Mouse (Mus musculus) hindbrain, embryonic 15.5 days (tissue): Measurements from ENCODE around the gene Tmem117. TPM values are rescaled to one million over a fixed set of nuclear protein-coding genes. Genes with fewer than 3 reads are reported as not detected.

Experiments used
- ATAC-seq: fragments of 200-750 bp; cut with Nextera tagmentation; 2 replicates; pipeline ENCODE4 v1.8.0; 2017; ENCODE audit warnings: low read depth, moderate number of reproducible peaks, moderate TSS enrichment; ENCODE audit not compliant: low FRiP score
- H3K27ac ChIP-seq: fragments of 300-500 bp; sonication (generic); replicated peaks from 2 replicates; pipeline ENCODE4 v1.5.1; 2015; ENCODE audit warnings: mild to moderate bottlenecking, inconsistent platforms
- H3K27me3 ChIP-seq: fragments of 300-500 bp; sonication (generic); 2 replicates; pipeline ENCODE4 v1.6.1; 2015; ENCODE audit warnings: control low read depth, inconsistent platforms
- H3K36me3 ChIP-seq: fragments of 300-500 bp; sonication (generic); 2 replicates; pipeline ENCODE4 v1.6.1; 2015; ENCODE audit warnings: control low read depth, inconsistent platforms
- H3K4me1 ChIP-seq: fragments of 300-500 bp; sonication (generic); replicated peaks from 2 replicates; pipeline ENCODE4 v1.6.1; 2015; ENCODE audit warnings: control low read depth, inconsistent platforms
- H3K4me2 ChIP-seq: fragments of 300-500 bp; sonication (generic); 2 replicates; pipeline ENCODE4 v1.6.1; 2015; ENCODE audit warnings: moderate library complexity, mild to moderate bottlenecking, inconsistent platforms
- H3K4me3 ChIP-seq: fragments of 300-500 bp; sonication (generic); 2 replicates; pipeline ENCODE4 v1.5.1; 2015; ENCODE audit warnings: mild to moderate bottlenecking, inconsistent platforms
- H3K9ac ChIP-seq: fragments of 300-500 bp; sonication (generic); 2 replicates; pipeline ENCODE4 v1.6.1; 2015; ENCODE audit warnings: inconsistent platforms
- H3K9me3 ChIP-seq: fragments of 300-500 bp; sonication (generic); 2 replicates; pipeline ENCODE4 v1.6.1; 2016; ENCODE audit warnings: control low read depth, inconsistent platforms
- WGBS: fragments of 180-500 bp; shearing (Covaris S2); methylation state at CpG from one replicate; pipeline ENCODE4 v1.1.7; 2015; 5-methylcytosine and 5-hydroxymethylcytosine counted together
- polyA plus RNA-seq: library from polyadenylated mRNA; unstranded; fragments of >200 nt; fragmentation: Nextera tagmentation; extraction: Ambion mirVana; gene quantifications from 2 replicates; pipeline ENCODE4 v1.2.1, GENCODE M21; 2015

Tmem117 gene
- polyA plus RNA-seq, 1 experiment from 2014 or later, result 14.6 TPM

DNA sequence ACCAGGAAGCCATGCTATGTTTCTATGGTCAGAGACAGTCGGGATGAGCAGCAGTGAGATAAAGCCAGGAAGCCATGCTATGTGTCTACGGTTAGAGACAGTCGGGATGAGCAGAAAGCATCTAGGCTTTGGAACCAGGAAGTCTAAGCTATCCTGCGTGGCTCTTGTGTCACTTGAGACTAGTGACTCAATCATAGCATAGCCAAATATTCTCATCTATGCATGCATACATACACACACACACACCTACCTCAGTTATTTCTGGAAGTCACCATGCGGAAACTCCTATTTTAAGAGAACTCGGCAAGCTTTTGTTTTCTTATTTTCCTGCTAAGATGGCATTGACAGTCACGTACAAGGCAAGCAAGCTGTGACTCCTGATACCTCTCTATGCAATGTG, 441.8 kb downstream of the Tmem117 start:
- Histone ChIP-seq H3K4me1 (peaks cover 14% of the 10 kb centered on the region), H3K9ac (no peak overlapping the region), H3K27me3 (no peaks in the 10 kb centered on the region), H3K4me3 (no peak overlapping the region), H3K4me2 (no peak overlapping the region), H3K27ac (no peak overlapping the region), H3K9me3 (no peaks in the 10 kb centered on the region), H3K36me3 (no peaks in the 10 kb centered on the region)
- 91% methylated on average over 7 of the region's 7 CpGs for WGBS
- no peak for ATAC-seq

DNA sequence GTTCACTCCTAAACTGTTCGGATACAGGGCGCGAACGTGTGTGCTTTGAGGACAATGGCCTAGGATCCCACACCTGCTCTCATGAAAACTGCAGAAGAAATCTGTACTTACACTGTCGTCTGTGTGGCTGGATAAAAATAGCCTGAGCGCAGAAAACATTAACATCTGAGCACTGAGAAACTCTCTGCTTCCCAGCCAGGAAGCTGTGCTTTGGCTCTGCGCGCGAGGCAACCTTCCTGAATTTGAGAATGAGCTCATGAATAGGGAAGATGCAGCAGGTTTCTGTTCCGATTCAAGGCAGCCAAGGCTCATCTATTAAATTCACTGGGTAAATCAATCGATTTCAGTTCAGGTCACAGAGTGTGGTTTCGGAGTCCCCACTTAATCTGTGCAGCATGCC, 446.3 kb downstream of the Tmem117 start:
- ATAC-seq, result no peak
- Histone ChIP-seq H3K4me2 (no peak overlapping the region), H3K4me1 (peaks cover 6% of the 10 kb centered on the region), H3K27me3 (no peaks in the 10 kb centered on the region), H3K9me3 (no peaks in the 10 kb centered on the region), H3K36me3 (no peaks in the 10 kb centered on the region), H3K9ac (no peak overlapping the region), H3K4me3 (no peak overlapping the region), H3K27ac (peak overlapping the region; percentile 21; the same call in 1 of the 2 replicates)
- WGBS, result 53% methylated on average over 12 of the region's 12 CpGs

DNA sequence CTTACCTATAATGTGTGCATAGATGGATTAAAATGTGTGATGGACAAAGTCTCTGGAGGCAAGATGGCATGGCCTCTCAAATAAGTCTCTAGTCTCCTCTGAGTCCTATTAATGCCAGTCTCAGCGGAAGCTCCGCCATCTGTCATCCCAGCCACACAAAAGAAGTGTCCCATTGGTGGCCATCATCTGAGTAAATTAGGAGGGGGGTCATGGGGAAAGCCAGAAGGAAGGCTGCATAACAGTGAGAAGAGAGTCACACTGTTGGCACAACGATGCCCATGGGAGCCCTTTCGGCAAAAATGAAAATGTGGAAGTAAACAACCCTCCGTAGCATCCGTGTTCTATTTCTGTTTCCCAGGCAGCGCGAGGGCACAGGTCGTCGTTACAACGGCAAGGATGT, 452.6 kb downstream of the Tmem117 start:
- ATAC-seq, result 0 out of 2 replicates have a peak, but pooled peaks have one; percentile 48
- Histone ChIP-seq H3K4me2 (peak overlapping the region; percentile 38), H3K4me1 (peaks cover 13% of the 10 kb centered on the region), H3K27me3 (no peaks in the 10 kb centered on the region), H3K9ac (no peak overlapping the region), H3K4me3 (no peak overlapping the region), H3K9me3 (no peaks in the 10 kb centered on the region), H3K36me3 (no peaks in the 10 kb centered on the region), H3K27ac (no peak overlapping the region)
- 40% methylated on average over 11 of the region's 11 CpGs for WGBS

DNA sequence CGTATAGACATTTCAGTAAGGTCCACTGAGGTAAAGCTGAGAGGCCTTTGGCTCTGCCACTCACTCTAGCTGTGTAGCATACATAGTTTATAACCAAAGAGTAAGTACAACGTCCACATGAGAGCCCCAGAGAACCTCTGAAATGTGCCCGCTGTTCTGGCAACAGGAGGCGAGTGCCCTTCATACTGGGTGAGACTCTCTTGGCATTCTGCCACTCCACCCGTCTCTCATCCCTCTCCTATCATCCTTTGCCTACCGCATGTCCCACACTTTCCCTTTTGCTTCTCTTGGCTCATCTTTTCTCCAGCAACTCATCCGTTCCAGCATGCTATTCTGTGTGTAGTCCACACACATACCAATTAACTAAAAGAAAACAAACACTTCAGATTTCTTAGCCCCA, 456.9 kb downstream of the Tmem117 start:
- Histone ChIP-seq H3K9me3 (no peaks in the 10 kb centered on the region), H3K9ac (no peak overlapping the region), H3K36me3 (no peaks in the 10 kb centered on the region), H3K27me3 (no peaks in the 10 kb centered on the region), H3K4me2 (no peak overlapping the region), H3K27ac (no peak overlapping the region), H3K4me1 (peaks cover 10% of the 10 kb centered on the region), H3K4me3 (no peak overlapping the region)
- ATAC-seq, result no peak
- 68% methylated on average over 7 of the region's 7 CpGs for WGBS

DNA sequence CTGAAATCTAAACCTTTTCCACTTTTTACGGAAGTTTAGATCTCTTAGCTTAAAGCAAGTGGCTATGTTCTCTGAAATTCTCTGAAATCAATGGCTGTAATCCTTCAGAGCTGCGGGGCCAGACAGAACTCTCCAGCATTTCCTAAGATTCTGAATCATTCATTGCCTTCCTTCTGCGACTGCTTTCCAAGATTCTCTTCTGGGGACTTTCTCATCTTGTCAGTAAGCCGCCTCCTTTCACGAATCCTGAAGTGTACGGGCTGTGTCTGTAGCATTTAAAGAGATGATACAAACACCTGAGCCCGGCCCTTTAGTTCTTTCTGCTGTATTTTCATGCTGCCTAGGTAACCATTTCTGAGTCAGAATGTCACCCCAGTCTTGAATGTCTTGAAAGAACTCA, 471.1 kb downstream of the Tmem117 start:
- WGBS, result 89% methylated on average over 7 of the region's 7 CpGs
- Histone ChIP-seq H3K4me3 (no peak overlapping the region), H3K27ac (no peak overlapping the region), H3K9ac (no peak overlapping the region), H3K4me1 (no peaks in the 10 kb centered on the region), H3K36me3 (no peaks in the 10 kb centered on the region), H3K27me3 (no peaks in the 10 kb centered on the region), H3K9me3 (no peaks in the 10 kb centered on the region), H3K4me2 (no peak overlapping the region)
- no peak for ATAC-seq

DNA sequence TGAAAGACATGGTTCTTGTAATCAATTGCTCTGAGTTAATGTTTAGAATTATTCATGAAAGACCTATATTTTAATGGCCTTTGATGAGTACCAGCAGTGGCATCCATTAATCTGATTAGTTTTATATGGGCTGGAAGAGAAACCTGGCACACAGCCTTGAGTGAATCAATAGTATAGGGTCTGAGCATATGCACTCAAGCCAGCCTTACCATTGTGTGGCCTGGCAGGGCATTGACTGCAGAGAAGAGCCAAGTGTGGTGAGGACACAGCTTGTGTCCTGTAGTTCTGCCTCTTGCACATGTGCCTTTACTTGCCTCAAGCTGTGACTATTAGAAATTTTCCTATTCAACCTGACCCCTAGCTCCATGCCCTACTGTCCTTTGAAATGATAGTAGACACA, 472.5 kb downstream of the Tmem117 start:
- no peak overlapping the region for H3K4me2 ChIP-seq
- H3K4me3 ChIP-seq, result no peak overlapping the region
- no peaks in the 10 kb centered on the region for H3K27me3 ChIP-seq
- ATAC-seq, result no peak
- no peaks in the 10 kb centered on the region for H3K4me1 ChIP-seq
- no peaks in the 10 kb centered on the region for H3K9me3 ChIP-seq
- H3K36me3 ChIP-seq, result no peaks in the 10 kb centered on the region
- no peak overlapping the region for H3K9ac ChIP-seq
- H3K27ac ChIP-seq, result no peak overlapping the region

DNA sequence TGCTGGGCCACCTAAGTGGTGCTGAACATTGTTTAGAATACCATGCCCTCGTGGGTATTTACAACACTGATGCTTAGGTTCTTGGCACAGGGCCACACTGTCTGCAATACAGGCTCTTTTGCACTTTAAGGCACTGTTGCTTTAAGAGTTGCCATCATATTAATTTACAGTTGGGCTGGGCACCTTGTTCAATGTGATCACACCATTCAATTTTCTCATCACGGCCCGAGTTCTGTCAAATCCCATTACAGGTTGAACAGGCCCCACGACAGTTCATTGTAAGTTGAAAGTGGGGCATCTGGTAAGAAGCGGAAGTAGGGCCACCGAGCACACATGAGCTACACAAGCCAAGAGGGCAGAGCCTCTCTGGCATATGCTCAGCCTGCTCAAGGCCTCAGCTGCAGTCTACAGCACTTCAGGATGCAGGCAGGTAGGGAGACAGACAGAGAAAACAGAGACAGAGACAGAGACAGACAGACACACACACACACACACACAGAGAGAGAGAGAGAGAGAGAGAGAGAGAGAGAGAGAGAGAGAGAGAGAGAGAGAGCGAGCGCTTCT, 478.3 kb downstream of the Tmem117 start:
- H3K4me2 ChIP-seq, result no peak overlapping the region
- no peak overlapping the region for H3K9ac ChIP-seq
- H3K4me1 ChIP-seq, result 0 out of 2 replicates have a peak, but pooled peaks cover 4% of the 10 kb centered on the region
- no peaks in the 10 kb centered on the region for H3K36me3 ChIP-seq
- H3K9me3 ChIP-seq, result no peaks in the 10 kb centered on the region
- no peak overlapping the region for H3K27ac ChIP-seq
- ATAC-seq, result no peak
- WGBS, result 60% methylated on average over 8 of the region's 8 CpGs
- no peak overlapping the region for H3K4me3 ChIP-seq
- H3K27me3 ChIP-seq, result no peaks in the 10 kb centered on the region

DNA sequence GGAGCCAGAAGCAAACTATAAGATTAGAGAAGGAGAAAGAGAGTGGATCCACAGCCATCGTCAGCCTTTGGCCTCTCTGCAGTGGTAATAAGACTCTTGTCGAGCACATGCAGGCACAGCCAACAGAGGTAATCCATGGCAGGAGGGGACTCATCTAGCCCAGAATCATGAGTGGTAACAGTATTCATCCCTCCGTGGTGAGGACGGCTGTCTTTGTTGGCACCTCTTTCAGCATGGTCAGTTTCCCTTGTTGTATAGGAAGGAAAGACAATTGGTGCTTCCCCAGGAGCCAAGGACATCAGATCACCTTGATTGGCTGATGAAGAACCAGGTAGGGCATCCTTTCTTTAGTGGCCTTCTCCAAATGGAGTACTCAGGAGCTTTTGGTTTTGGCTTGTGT, 479.6 kb downstream of the Tmem117 start:
- Histone ChIP-seq H3K27ac (no peak overlapping the region), H3K9me3 (no peaks in the 10 kb centered on the region), H3K4me1 (0 out of 2 replicates have a peak, but pooled peaks cover 4% of the 10 kb centered on the region), H3K27me3 (no peaks in the 10 kb centered on the region), H3K9ac (no peak overlapping the region), H3K36me3 (no peaks in the 10 kb centered on the region), H3K4me2 (no peak overlapping the region), H3K4me3 (no peak overlapping the region)
- ATAC-seq, result no peak
- 79% methylated on average over 4 of the region's 4 CpGs for WGBS

DNA sequence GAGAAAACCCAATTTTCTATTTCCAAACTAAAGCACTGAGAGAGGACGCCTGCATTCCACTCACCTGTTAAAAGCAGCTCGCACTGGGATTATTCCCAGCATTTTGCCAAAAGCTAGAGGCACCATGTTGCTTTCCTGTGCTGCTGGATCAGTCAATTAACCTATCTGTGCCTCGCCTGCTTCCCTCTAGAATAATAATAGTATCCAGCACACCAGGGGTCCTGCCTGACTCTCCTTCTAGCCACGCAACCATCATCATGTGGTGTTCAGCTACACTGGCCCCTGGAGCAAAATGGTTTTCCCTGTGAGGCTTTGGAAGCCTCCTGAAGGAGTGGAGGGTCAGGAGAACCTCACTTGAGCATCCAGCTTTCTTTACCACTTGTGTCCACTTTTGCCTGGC, 502.4 kb downstream of the Tmem117 start:
- no peak for ATAC-seq
- H3K9ac ChIP-seq, result no peak overlapping the region
- H3K4me3 ChIP-seq, result no peak overlapping the region
- no peak overlapping the region for H3K4me2 ChIP-seq
- H3K9me3 ChIP-seq, result no peaks in the 10 kb centered on the region
- H3K27me3 ChIP-seq, result no peaks in the 10 kb centered on the region
- H3K4me1 ChIP-seq, result peaks cover 6% of the 10 kb centered on the region; the same call in 1 of the 2 replicates
- no peak overlapping the region for H3K27ac ChIP-seq
- 66% methylated on average over 4 of the region's 4 CpGs for WGBS
- H3K36me3 ChIP-seq, result no peaks in the 10 kb centered on the region

DNA sequence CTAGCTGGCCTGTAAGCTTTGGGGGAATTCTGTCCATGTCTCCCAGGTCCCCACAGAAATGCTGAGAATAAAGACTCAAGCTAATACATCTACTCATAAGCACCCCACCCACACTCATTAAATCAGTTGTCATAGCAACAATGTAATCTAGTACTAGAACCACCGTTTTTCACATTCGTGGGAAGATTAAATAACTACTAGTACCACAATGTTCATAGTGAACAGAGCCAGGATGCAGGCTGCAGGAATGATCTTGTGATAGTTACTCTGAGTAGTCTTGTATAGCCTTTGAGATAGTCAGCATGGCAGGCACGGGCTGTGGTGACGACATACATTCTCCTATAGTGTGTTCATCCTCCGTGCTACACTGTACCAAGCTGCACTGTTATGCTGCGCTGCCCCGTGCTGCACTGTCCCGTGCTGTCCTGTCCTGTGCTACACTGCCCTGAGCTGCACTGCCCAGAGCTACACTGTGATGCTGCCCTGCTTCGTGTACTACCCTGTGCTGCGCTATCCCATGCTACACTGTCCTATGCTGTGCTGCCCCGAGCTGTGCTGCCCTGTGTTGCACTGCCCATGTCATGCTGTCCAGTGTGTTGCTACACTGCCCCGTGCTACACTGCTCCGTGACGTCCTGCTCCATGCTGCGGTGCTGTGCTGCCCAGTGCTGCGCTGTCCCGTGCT, 507.0 kb downstream of the Tmem117 start:
- peak; percentile 73; the same call in 1 of the 2 replicates for ATAC-seq
- Histone ChIP-seq H3K27ac (no peak overlapping the region), H3K4me1 (peaks cover 15% of the 10 kb centered on the region), H3K9ac (no peak overlapping the region), H3K4me2 (no peak overlapping the region), H3K36me3 (no peaks in the 10 kb centered on the region), H3K9me3 (no peaks in the 10 kb centered on the region), H3K27me3 (no peaks in the 10 kb centered on the region), H3K4me3 (no peak overlapping the region)
- 87% methylated on average over 17 of the region's 17 CpGs for WGBS

DNA sequence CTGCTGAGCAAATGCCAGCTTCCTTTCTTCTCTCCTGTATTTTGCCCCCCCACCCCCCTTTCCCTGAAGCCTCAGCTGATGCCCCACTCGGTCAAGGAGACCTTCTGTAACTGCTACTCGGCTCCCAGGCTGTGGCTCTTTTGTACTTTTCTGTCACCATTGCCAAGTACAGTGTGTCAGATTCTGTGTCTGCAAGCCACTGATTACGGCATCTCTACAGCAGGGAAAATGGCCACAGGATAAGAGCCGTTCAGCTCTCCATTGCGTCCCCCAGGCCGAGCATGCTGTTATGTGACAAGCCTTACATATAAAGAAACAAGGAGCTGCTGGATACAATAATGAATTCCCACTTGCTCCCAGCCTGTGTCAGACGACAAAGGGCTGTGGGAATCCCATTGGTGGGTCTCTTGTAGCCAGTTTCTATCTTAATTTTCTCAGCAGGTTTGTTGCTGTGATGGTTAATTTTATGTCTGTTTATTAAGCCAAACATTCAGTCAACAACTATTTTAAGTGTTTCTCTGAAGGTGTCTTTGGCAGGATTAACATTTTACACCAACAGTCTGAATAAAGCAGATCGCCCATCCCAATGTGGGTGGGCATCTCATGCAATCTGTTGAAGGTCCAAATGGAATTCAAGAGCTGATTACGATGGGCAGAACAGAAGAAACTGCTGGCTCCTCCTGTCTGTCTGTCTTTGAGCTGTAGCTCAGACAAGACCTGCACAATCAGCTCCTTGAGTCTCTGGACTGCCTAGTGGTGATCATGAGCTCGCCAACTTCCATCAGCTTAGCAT, 508.2 kb downstream of the Tmem117 start:
- Histone ChIP-seq H3K9ac (no peak overlapping the region), H3K4me2 (no peak overlapping the region), H3K27me3 (no peaks in the 10 kb centered on the region), H3K36me3 (no peaks in the 10 kb centered on the region), H3K4me1 (peaks cover 15% of the 10 kb centered on the region), H3K27ac (no peak overlapping the region), H3K9me3 (no peaks in the 10 kb centered on the region), H3K4me3 (no peak overlapping the region)
- no peak; the same call in 1 of the 2 replicates for ATAC-seq
- 53% methylated on average over 10 of the region's 10 CpGs for WGBS

DNA sequence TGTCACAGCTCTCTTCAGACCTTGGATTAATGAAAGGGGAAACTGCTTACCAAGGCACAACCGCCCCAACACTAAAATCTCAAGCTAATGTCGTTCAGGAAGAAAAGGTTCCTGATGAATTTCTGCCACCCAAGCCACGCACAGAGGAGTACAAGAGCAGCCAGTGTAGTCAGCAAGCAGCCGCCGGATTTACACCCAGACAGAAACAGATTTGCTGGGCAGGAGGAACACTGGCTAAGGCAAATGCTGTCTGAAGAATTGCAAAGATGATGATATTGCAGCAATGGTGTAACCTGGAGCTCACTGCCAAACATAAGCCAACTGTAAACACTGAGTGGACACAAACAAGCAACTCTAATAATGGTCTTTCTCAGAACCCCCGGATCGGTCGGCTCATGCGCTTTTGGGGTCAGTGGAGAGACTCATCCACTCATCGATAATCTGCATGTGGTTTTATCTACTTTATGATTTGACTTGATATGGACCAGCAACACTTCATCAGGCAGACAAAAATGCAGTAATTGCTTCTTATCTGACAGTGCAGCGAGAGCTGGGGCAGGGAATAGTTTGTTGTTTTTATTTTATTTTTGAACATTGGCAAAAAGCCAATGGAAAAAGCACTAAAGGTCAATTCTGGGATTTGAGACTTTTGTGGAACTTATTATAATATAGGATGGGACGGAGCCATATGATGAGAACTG, 509.8 kb downstream of the Tmem117 start:
- WGBS, result 78% methylated on average over 12 of the region's 12 CpGs
- Histone ChIP-seq H3K27me3 (no peaks in the 10 kb centered on the region), H3K4me3 (no peak overlapping the region), H3K4me2 (no peak overlapping the region), H3K4me1 (peaks cover 15% of the 10 kb centered on the region), H3K27ac (no peak overlapping the region), H3K9me3 (no peaks in the 10 kb centered on the region), H3K36me3 (no peaks in the 10 kb centered on the region), H3K9ac (no peak overlapping the region)
- ATAC-seq, result no peak
